Mouse (Mus musculus) cortical plate, adult 2 months (tissue): ENCODE measurements around the gene Cst8. TPM values are rescaled to one million over a fixed set of nuclear protein-coding genes. Genes with fewer than 3 reads are reported as not detected.
A peak's percentile ranks its signal among the peaks of the same experiment; 100 is the strongest.

Experiments
- H3K27ac ChIP-seq: fragments of 200-500 bp; 2 replicates; pipeline ENCODE4 v1.5.1; 2012; ENCODE audit warnings: low read length, control low read depth, inconsistent platforms; ENCODE audit not compliant: insufficient read depth
- H3K4me1 ChIP-seq: fragments of 200-500 bp; 2 replicates; pipeline ENCODE4 v1.6.1; 2011; ENCODE audit warnings: low read length; ENCODE audit not compliant: control insufficient read depth, insufficient read depth
- H3K4me3 ChIP-seq: fragments of 200-500 bp; 2 replicates; pipeline ENCODE4 v1.5.1; 2011; ENCODE audit warnings: mild to moderate bottlenecking, low read length, control low read depth; ENCODE audit not compliant: insufficient read depth
- CTCF ChIP-seq: fragments of 200-500 bp; IDR thresholded peaks from 2 replicates; pipeline ENCODE4 v1.5.1; 2011; ENCODE audit warnings: mild to moderate bottlenecking, control low read depth, low read length; ENCODE audit not compliant: insufficient read depth; ENCODE audit errors: extremely low read depth
- POLR2A ChIP-seq: fragments of 200-500 bp; IDR thresholded peaks from 2 replicates; pipeline ENCODE4 v1.6.1; 2011; ENCODE audit warnings: mild to moderate bottlenecking, low read length, control low read depth; ENCODE audit not compliant: insufficient read depth; ENCODE audit errors: extremely low read depth
- polyA plus RNA-seq: library from polyadenylated mRNA; depleted of rRNA; stranded (reverse); fragments of >200 nt; gene quantifications from 2 replicates; pipeline ENCODE4 v1.2.3, GENCODE M21; 2012; rRNA removed

Cst8 gene
- polyA plus RNA-seq, 1 experiment: not detected

GRCm38 (mm10) chr2:148806696-148807095 is 8.1 kb downstream of the Cst8 start:
- Histone ChIP-seq H3K27ac (no peak overlapping the region), H3K4me3 (no peak overlapping the region), H3K4me1 (no peaks in the 10 kb centered on the region)
- TF ChIP-seq POLR2A (no peak), CTCF (no peak)

GRCm38 (mm10) chr2:148819909-148820308 is 21.3 kb downstream of the Cst8 start, which contains the start of gene Cst13:
Cst13 (plus strand) TSS chr2:148820081.
- H3K27ac ChIP-seq: no peak within 1 kb of the TSS
- TF ChIP-seq CTCF (no peak), POLR2A (no peak)
- H3K4me3 ChIP-seq: no peak within 1 kb of the TSS
- no peaks in the 10 kb centered on the region for H3K4me1 ChIP-seq

GRCm38 (mm10) chr2:148825986-148826385 is 27.4 kb downstream of the Cst8 start:
- TF ChIP-seq POLR2A: no peak
- no peak for TF ChIP-seq CTCF
- Histone ChIP-seq H3K4me3 (no peak overlapping the region), H3K4me1 (no peaks in the 10 kb centered on the region), H3K27ac (no peak overlapping the region)

GRCm38 (mm10) chr2:148834912-148835311 is 36.3 kb downstream of the Cst8 start, which contains the start of gene Cst9:
Cst9 (plus strand) TSS chr2:148835147.
- H3K27ac ChIP-seq: no peak within 1 kb of the TSS
- H3K4me3 ChIP-seq: no peak within 1 kb of the TSS
- TF ChIP-seq POLR2A (no peak), CTCF (no peak)
- no peaks in the 10 kb centered on the region for H3K4me1 ChIP-seq

GRCm38 (mm10) chr2:148838075-148838777 is 39.6 kb downstream of the Cst8 start:
- TF ChIP-seq CTCF: no peak
- no peak for TF ChIP-seq POLR2A
- Histone ChIP-seq H3K27ac (no peak overlapping the region), H3K4me3 (no peak overlapping the region), H3K4me1 (no peaks in the 10 kb centered on the region)

- H3K4me1 ChIP-seq: no peaks in the 10 kb centered on the region
- no peak overlapping the region for H3K4me3 ChIP-seq
- TF ChIP-seq POLR2A (no peak), CTCF (no peak)
- H3K27ac ChIP-seq: no peak overlapping the region
Observed at GRCm38 (mm10) chr2:148839224-148839623, 40.6 kb downstream of the Cst8 start.

GRCm38 (mm10) chr2:148851116-148851906 is 52.7 kb downstream of the Cst8 start:
- H3K4me1 ChIP-seq: no peaks in the 10 kb centered on the region
- no peak overlapping the region for H3K27ac ChIP-seq
- TF ChIP-seq POLR2A: no peak
- peak; percentile 75 for TF ChIP-seq CTCF
- no peak overlapping the region for H3K4me3 ChIP-seq

Other genes starting within 250 kb of the Cst8 start
- gene Nxt1, start 126.2 kb upstream of the Cst8 start, polyA plus RNA-seq: 22.1 and 22.9 TPM in 2 replicates
- gene Gzf1, start 117.8 kb upstream of the Cst8 start, polyA plus RNA-seq: 17.5 and 17.6 TPM in 2 replicates
- 219 and 222 TPM in 2 replicates for gene Napb, start 66.3 kb upstream of the Cst8 start, polyA plus RNA-seq
- 0.40 and 0.70 TPM in 2 replicates for gene Cstl1, start 48.4 kb upstream of the Cst8 start, polyA plus RNA-seq
- not detected in 2 replicates for gene Cst11, start 27.3 kb upstream of the Cst8 start, polyA plus RNA-seq
- gene 8030411F24Rik, start 16.8 kb upstream of the Cst8 start, polyA plus RNA-seq: not detected in 2 replicates
- not detected in 2 replicates for gene Cst12, start 9.4 kb upstream of the Cst8 start, polyA plus RNA-seq
- not detected in 2 replicates for gene Cst13, start 21.3 kb downstream of the Cst8 start, polyA plus RNA-seq
- gene Cst9, start 36.4 kb downstream of the Cst8 start, polyA plus RNA-seq: not detected in 2 replicates
- not detected in 2 replicates for gene 9230104L09Rik, start 66.3 kb downstream of the Cst8 start, polyA plus RNA-seq
- gene Cst3, start 76.9 kb downstream of the Cst8 start, polyA plus RNA-seq: 4,891 and 5,493 TPM in 2 replicates
- gene Gm1330, start 204.5 kb downstream of the Cst8 start, polyA plus RNA-seq: not detected in 2 replicates
- gene Gm10750, start 218.5 kb downstream of the Cst8 start, polyA plus RNA-seq: not detected in 2 replicates